In genomic region chr3:87540028-87540675, GRCm38 (mm10) we compare ENCODE assay signal across 25 mouse cellular contexts. TPM values are rescaled to one million over a fixed set of nuclear protein-coding genes. Genes with fewer than 3 reads are reported as not detected.
DNase-seq lines count a peak whose midpoint lies in the region; ATAC-seq lines count a peak whose summit lies in the region.
"Had no signal": no experiment of that assay in that cellular context is flagged by ENCODE, and none has a peak within 500 bp of the region (broad histone marks: within the 10 kb centered on the region; RNA-seq: fewer than 3 reads in every experiment).

No protein-coding gene starts in this region.

- no peaks in the 10 kb centered on the region for H3K27me3 ChIP-seq in embryonic facial prominence, embryonic 14.5 days (replicated peaks; ENCODE audit: control insufficient read depth, insufficient read depth, low read length)
- H3K27me3 ChIP-seq in embryonic facial prominence, embryonic 10.5 days (replicated peaks; ENCODE audit: low read depth, poor library complexity, severe bottlenecking), result 0 out of 2 replicates have a peak, but pooled peaks cover 4% of the 10 kb centered on the region
- H3K27me3 ChIP-seq in heart, embryonic 10.5 days (ENCODE audit: insufficient read depth, poor library complexity, severe bottlenecking), result no peaks in the 10 kb centered on the region
- no peaks in the 10 kb centered on the region for H3K27me3 ChIP-seq in heart, embryonic 16.5 days (ENCODE audit: control insufficient read depth, insufficient read depth, low read length)
- H3K27me3 ChIP-seq in liver, embryonic 15.5 days, result no peaks in the 10 kb centered on the region
- no peaks in the 10 kb centered on the region for H3K27me3 ChIP-seq in liver, embryonic 12.5 days (replicated peaks)
- H3K27me3 ChIP-seq: CH12.LX; embryonic facial prominence, embryonic 15.5 days; forebrain, embryonic 12.5 days; limb, embryonic 13.5 days; midbrain, embryonic 15.5 days; neural tube, embryonic 15.5 days; stomach, embryonic 15.5 days had no signal

- H3K4me1 ChIP-seq in embryonic facial prominence, embryonic 14.5 days (ENCODE audit: control insufficient read depth, insufficient read depth, low read length), result no peaks in the 10 kb centered on the region
- peaks cover 34% of the 10 kb centered on the region for H3K4me1 ChIP-seq in embryonic facial prominence, embryonic 10.5 days
- peaks cover 80% of the 10 kb centered on the region for H3K4me1 ChIP-seq in heart, embryonic 10.5 days
- peaks cover 58% of the 10 kb centered on the region for H3K4me1 ChIP-seq in heart, embryonic 16.5 days (ENCODE audit: control insufficient read depth, insufficient read depth, low read length)
- H3K4me1 ChIP-seq in liver, embryonic 15.5 days (replicated peaks), result peaks cover 38% of the 10 kb centered on the region
- H3K4me1 ChIP-seq in liver, embryonic 12.5 days, result peaks cover 28% of the 10 kb centered on the region; the same call in 1 of the 2 replicates
- H3K4me1 ChIP-seq: limb, embryonic 13.5 days; stomach, embryonic 15.5 days had no signal

- DNase-seq in embryonic facial prominence, embryonic 14.5 days (ENCODE audit: low spot score), result no peak
- no peak for DNase-seq in embryonic facial prominence, embryonic 10.5 days (ENCODE audit: low spot score)
- DNase-seq in heart, embryonic 10.5 days (ENCODE audit: low spot score), result no peak
- DNase-seq in heart, adult 9 months (ENCODE audit: low spot score in 2 of 2), result no peak
- no peak for DNase-seq in heart, postnatal 4 days
- DNase-seq: adrenal gland, adult 2 months; adrenal gland, postnatal 36 days; kidney, adult 8-10 months; lung, adult 2 months; lung, postnatal 10 days; right cerebral cortex, postnatal 14 days had no signal

- 63% methylated on average over 11 of the region's 11 CpGs for WGBS in embryonic facial prominence, embryonic 14.5 days
- 75% methylated on average over 11 of the region's 11 CpGs for WGBS in embryonic facial prominence, embryonic 10.5 days
- WGBS in heart, embryonic 10.5 days, result 59% methylated on average over 11 of the region's 11 CpGs
- 53% methylated on average over 11 of the region's 11 CpGs for WGBS in heart, embryonic 16.5 days
- 61% methylated on average over 11 of the region's 11 CpGs for WGBS in liver, embryonic 15.5 days (ENCODE audit: insufficient replicate concordance)
- WGBS in liver, embryonic 12.5 days (ENCODE audit: insufficient replicate concordance), result 69% methylated on average over 11 of the region's 11 CpGs

- H3K4me3 ChIP-seq in embryonic facial prominence, embryonic 14.5 days (ENCODE audit: low read depth, low read length), result no peak overlapping the region
- H3K4me3 ChIP-seq in embryonic facial prominence, embryonic 10.5 days, result no peak overlapping the region
- no peak overlapping the region for H3K4me3 ChIP-seq in heart, embryonic 10.5 days
- H3K4me3 ChIP-seq in heart, embryonic 16.5 days (ENCODE audit: low read length), result no peak overlapping the region
- H3K4me3 ChIP-seq in liver, embryonic 15.5 days (replicated peaks), result no peak overlapping the region
- H3K4me3 ChIP-seq in liver, embryonic 12.5 days, result no peak overlapping the region
- H3K4me3 ChIP-seq: embryonic facial prominence, embryonic 15.5 days; forebrain, embryonic 12.5 days; limb, embryonic 13.5 days; midbrain, embryonic 15.5 days; neural tube, embryonic 15.5 days; stomach, embryonic 15.5 days had no signal

- no peak overlapping the region for H3K27ac ChIP-seq in embryonic facial prominence, embryonic 14.5 days (replicated peaks; ENCODE audit: low read depth, low read length)
- H3K27ac ChIP-seq in embryonic facial prominence, embryonic 10.5 days (replicated peaks), result no peak overlapping the region
- H3K27ac ChIP-seq in heart, embryonic 10.5 days, result peak overlapping the region; percentile 82
- H3K27ac ChIP-seq in heart, embryonic 16.5 days (ENCODE audit: low read length), result peak overlapping the region; percentile 85
- peak overlapping the region; percentile 19; the same call in 1 of the 2 replicates for H3K27ac ChIP-seq in liver, embryonic 15.5 days (replicated peaks)
- H3K27ac ChIP-seq in liver, embryonic 12.5 days, result no peak overlapping the region
- H3K27ac ChIP-seq: embryonic facial prominence, embryonic 15.5 days; forebrain, embryonic 12.5 days; kidney, postnatal 0 days; limb, embryonic 13.5 days; macrophage; midbrain, embryonic 15.5 days; neural tube, embryonic 15.5 days; stomach, embryonic 15.5 days had no signal

- ATAC-seq in embryonic facial prominence, embryonic 14.5 days (ENCODE audit: low read depth), result peak; percentile 19; the same call in 1 of the 2 replicates
- ATAC-seq in heart, embryonic 16.5 days (replicated peaks; ENCODE audit: extremely low read depth, insufficient read depth, low FRiP score), result no peak
- peak; percentile 50; the same call in 1 of the 2 replicates for ATAC-seq in liver, embryonic 15.5 days (ENCODE audit: insufficient read depth)
- ATAC-seq in liver, embryonic 12.5 days, result no peak
- ATAC-seq: activated CD4-positive, CD25-positive, alpha-beta regulatory T cell, adult 4 months; intestine, embryonic 16.5 days; midbrain, embryonic 15.5 days had no signal

- no peaks in the 10 kb centered on the region for H3K9me3 ChIP-seq in embryonic facial prominence, embryonic 14.5 days (ENCODE audit: control insufficient read depth, low read length)
- no peaks in the 10 kb centered on the region for H3K9me3 ChIP-seq in embryonic facial prominence, embryonic 10.5 days
- no peaks in the 10 kb centered on the region for H3K9me3 ChIP-seq in heart, embryonic 10.5 days
- H3K9me3 ChIP-seq in heart, embryonic 16.5 days (replicated peaks; ENCODE audit: control insufficient read depth, low read length), result no peaks in the 10 kb centered on the region
- no peaks in the 10 kb centered on the region for H3K9me3 ChIP-seq in liver, embryonic 15.5 days (replicated peaks)
- no peaks in the 10 kb centered on the region for H3K9me3 ChIP-seq in liver, embryonic 12.5 days (replicated peaks)
- H3K9me3 ChIP-seq: embryonic facial prominence, embryonic 15.5 days; forebrain, embryonic 12.5 days; limb, embryonic 13.5 days; midbrain, embryonic 15.5 days; neural tube, embryonic 15.5 days; stomach, embryonic 15.5 days had no signal

- H3K4me2 ChIP-seq in embryonic facial prominence, embryonic 14.5 days (ENCODE audit: low read depth, low read length), result no peak overlapping the region
- no peak overlapping the region for H3K4me2 ChIP-seq in heart, embryonic 16.5 days (ENCODE audit: low read depth, low read length)
- H3K4me2 ChIP-seq in liver, embryonic 15.5 days, result no peak overlapping the region
- no peak overlapping the region for H3K4me2 ChIP-seq in liver, embryonic 12.5 days
- H3K4me2 ChIP-seq: embryonic facial prominence, embryonic 15.5 days; forebrain, embryonic 12.5 days; limb, embryonic 13.5 days; midbrain, embryonic 15.5 days; neural tube, embryonic 15.5 days; stomach, embryonic 15.5 days had no signal

- peaks cover 36% of the 10 kb centered on the region for H3K36me3 ChIP-seq in embryonic facial prominence, embryonic 14.5 days (ENCODE audit: control insufficient read depth, insufficient read depth, low read length)
- peaks cover 55% of the 10 kb centered on the region for H3K36me3 ChIP-seq in embryonic facial prominence, embryonic 10.5 days (replicated peaks)
- H3K36me3 ChIP-seq in heart, embryonic 10.5 days, result peaks cover 41% of the 10 kb centered on the region
- peaks cover 14% of the 10 kb centered on the region for H3K36me3 ChIP-seq in heart, embryonic 16.5 days (ENCODE audit: control insufficient read depth, insufficient read depth)
- H3K36me3 ChIP-seq in liver, embryonic 15.5 days (replicated peaks), result peaks cover 21% of the 10 kb centered on the region
- peaks cover 41% of the 10 kb centered on the region for H3K36me3 ChIP-seq in liver, embryonic 12.5 days

- no peak overlapping the region for H3K9ac ChIP-seq in embryonic facial prominence, embryonic 14.5 days (ENCODE audit: low read depth, low read length)
- no peak overlapping the region for H3K9ac ChIP-seq in heart, embryonic 16.5 days (ENCODE audit: low read length)
- no peak overlapping the region for H3K9ac ChIP-seq in liver, embryonic 15.5 days
- H3K9ac ChIP-seq in liver, embryonic 12.5 days, result no peak overlapping the region
- H3K9ac ChIP-seq: embryonic facial prominence, embryonic 15.5 days; forebrain, embryonic 12.5 days; limb, embryonic 13.5 days; midbrain, embryonic 15.5 days; neural tube, embryonic 15.5 days; stomach, embryonic 15.5 days had no signal

RNA-seq across cellular contexts. Expression of gene Etv3, which starts 14.9 kb away (rescaled TPM):
- polyA plus RNA-seq in embryonic facial prominence, embryonic 14.5 days (2014; fragmentation: Nextera tagmentation; extraction: Ambion mirVana), result 10.4 and 10.8 TPM in 2 replicates
- polyA plus RNA-seq in embryonic facial prominence, embryonic 10.5 days (2016; fragmentation: Nextera tagmentation; extraction: Ambion mirVana), result 11.9 and 14.0 TPM in 2 replicates
- polyA plus RNA-seq in heart, embryonic 10.5 days (2016; fragmentation: Nextera tagmentation; extraction: Ambion mirVana), result 11.7 and 13.1 TPM in 2 replicates
- polyA plus RNA-seq in heart, embryonic 16.5 days (2015; fragmentation: Nextera tagmentation; extraction: Ambion mirVana), result 11.5 and 11.8 TPM in 2 replicates
- 10 to 100 TPM; 16.8 to 17.6 TPM for total RNA-seq in heart, postnatal 4 days (2021)
- 3.0 and 3.9 TPM in 2 replicates for polyA plus RNA-seq in liver, embryonic 15.5 days (2015; fragmentation: Nextera tagmentation; extraction: Ambion mirVana)
- polyA plus RNA-seq in liver, embryonic 12.5 days (2016; fragmentation: Nextera tagmentation; extraction: Ambion mirVana), result 5.2 and 5.6 TPM in 2 replicates

Comparison
In these comparisons a context has a peak if more than half of its experiments do, and no peak if none do; other contexts are left out.
1. ATAC-seq: peak in embryonic facial prominence, embryonic 14.5 days (single experiment) and liver, embryonic 15.5 days (single experiment); none in heart, embryonic 16.5 days (single experiment) and liver, embryonic 12.5 days (single experiment).
2. H3K27ac ChIP-seq: peak in heart, embryonic 10.5 days (single experiment), heart, embryonic 16.5 days (single experiment) and liver, embryonic 15.5 days (single experiment); none in embryonic facial prominence, embryonic 14.5 days (single experiment), embryonic facial prominence, embryonic 10.5 days (single experiment) and liver, embryonic 12.5 days (single experiment).